Mouse (Mus musculus): ENCODE data around the gene Prss46.

- TF ChIP-seq CTCF (IDR thresholded peaks at IDR 0.05; ENCODE audit: low read depth, low read length) (no peak), EP300 (IDR thresholded peaks at IDR 0.05; ENCODE audit: insufficient read depth, low read depth, low read length) (no peak), POLR2A (IDR thresholded peaks at IDR 0.05; ENCODE audit: insufficient read depth, low read length) (no peak)
These were observed 46.4 kb upstream of the Prss46 start, which contains the start of gene Prss42 for GRCm38 (mm10) chr9:110797866-110798265.
